Mouse (Mus musculus): ENCODE measurements around the gene Rnf11.

DNA sequence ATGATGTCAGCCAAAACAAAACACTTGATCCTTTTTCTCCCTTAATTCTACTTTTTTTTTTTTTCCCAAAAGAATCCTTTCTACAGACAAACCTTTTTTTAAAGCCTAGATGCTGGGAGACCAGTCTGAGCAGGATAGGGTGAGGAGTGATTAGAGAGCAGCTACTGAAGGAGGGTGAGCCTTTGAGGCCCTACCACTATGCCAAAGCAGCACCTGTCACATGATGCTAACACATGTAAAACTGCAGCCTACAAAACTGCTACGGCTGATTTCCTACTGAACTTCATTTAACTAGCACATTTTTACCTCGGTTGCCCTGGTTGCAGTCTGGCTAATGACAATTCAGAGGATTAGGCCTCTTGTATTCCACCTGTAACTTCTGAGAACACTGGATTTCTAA lies 39.6 kb downstream of the Rnf11 start:
- no peak for TF ChIP-seq EP300 (IDR thresholded peaks at IDR 0.05)
- TF ChIP-seq CTCF (IDR thresholded peaks at IDR 0.05) = no peak
